Mouse (Mus musculus) heart, postnatal 0 days (tissue): ENCODE measurements around the gene Apool.
A peak's percentile ranks its signal among the peaks of the same experiment; 100 is the strongest.

Experiments used
- CTCF ChIP-seq: IDR thresholded peaks from 2 replicates; pipeline ENCODE4 v1.5.1; 2016; ENCODE audit warnings: antibody characterized with exemption, control low read depth, low read depth
- EP300 ChIP-seq: IDR thresholded peaks from 2 replicates; pipeline ENCODE4 v1.6.1; 2016; ENCODE audit warnings: antibody characterized with exemption, low read depth

DNA sequence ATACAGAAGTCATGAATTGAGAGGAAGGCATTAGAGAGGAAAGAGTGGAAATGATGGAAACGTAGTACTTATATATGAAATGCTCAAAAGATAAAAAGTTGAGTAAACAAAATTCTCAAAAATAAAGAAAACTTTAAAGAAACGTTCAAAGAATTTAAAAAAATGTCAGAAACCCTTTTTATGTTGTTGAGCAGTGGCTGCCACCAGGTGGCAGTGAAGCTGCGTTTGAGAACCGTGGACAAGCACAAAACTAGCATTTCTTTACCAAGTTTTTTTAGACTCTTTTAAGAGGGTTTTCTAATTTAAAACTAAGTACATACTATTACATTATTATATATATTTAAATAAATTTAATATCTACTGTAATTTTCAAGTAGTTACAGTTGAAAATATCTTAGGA lies 57.3 kb downstream of the Apool start:
- TF ChIP-seq EP300: no peak
- TF ChIP-seq CTCF: peak; percentile 20; the same call in 1 of the 2 replicates
